Mouse (Mus musculus) erythroblast, adult 5-6 weeks (primary cell): ENCODE results near the gene Cacna1d. TPM values are rescaled to one million over a fixed set of nuclear protein-coding genes. Genes with fewer than 3 reads are reported as not detected.
A peak's percentile ranks its signal among the peaks of the same experiment; 100 is the strongest.

Experiments
- ATAC-seq: replicated peaks from 2 replicates; pipeline ENCODE4 v1.8.0; 2016; ENCODE audit warnings: moderate number of reproducible peaks, mild to moderate bottlenecking, moderate TSS enrichment, inconsistent platforms; ENCODE audit not compliant: poor library complexity, low FRiP score, severe bottlenecking
- total RNA-seq, 2 experiments: library from RNA; stranded (forward) in 1 of 2; stranded (reverse) in 1 of 2; fragments of 150-400 nt in 1 of 2; fragments of 200-764, 138-1000 nt in 1 of 2; gene quantifications; 2 replicates each; pipeline versions ENCODE4 v1.2.3 to v1.2.4; 2015 to 2017; ENCODE audit warnings: low replicate concordance in 2 of 2

Cacna1d gene
- total RNA-seq (2015; ENCODE audit: low replicate concordance) = not detected in 2 replicates
- 0.17 TPM in 1 of 2 replicates, not detected in the other for total RNA-seq (2017; ENCODE audit: low replicate concordance)

- no peak for ATAC-seq
Observed at GRCm38 (mm10) chr14:30491342-30491741, at the start of gene Cacna1d. TSS of gene Cacna1d (minus strand) at chr14:30491455.

GRCm38 (mm10) chr14:30533780-30534450, 42.7 kb upstream of the Cacna1d start:
- ATAC-seq = no peak

GRCm38 (mm10) chr14:30531896-30532295, 40.6 kb upstream of the Cacna1d start:
- no peak for ATAC-seq

GRCm38 (mm10) chr14:30531431-30531830, 40.2 kb upstream of the Cacna1d start:
- ATAC-seq = no peak

- no peak for ATAC-seq
Observed at GRCm38 (mm10) chr14:30530726-30531269, 39.5 kb upstream of the Cacna1d start.

GRCm38 (mm10) chr14:30529454-30529853, 38.2 kb upstream of the Cacna1d start:
- no peak for ATAC-seq

- ATAC-seq = no peak
Observed at GRCm38 (mm10) chr14:30528961-30529360, 37.7 kb upstream of the Cacna1d start.

- no peak for ATAC-seq
Observed at GRCm38 (mm10) chr14:30528392-30528791, 37.1 kb upstream of the Cacna1d start.

- ATAC-seq = no peak
Observed at GRCm38 (mm10) chr14:30523356-30523755, 32.1 kb upstream of the Cacna1d start.

- ATAC-seq = no peak
Observed at GRCm38 (mm10) chr14:30519323-30519722, 28.1 kb upstream of the Cacna1d start.

- ATAC-seq = peak; percentile 74
Observed at GRCm38 (mm10) chr14:30515931-30516723, 24.9 kb upstream of the Cacna1d start.

GRCm38 (mm10) chr14:30512896-30513295, 21.6 kb upstream of the Cacna1d start:
- no peak for ATAC-seq

- ATAC-seq = no peak
Observed at GRCm38 (mm10) chr14:30510214-30510763, 19.0 kb upstream of the Cacna1d start.

GRCm38 (mm10) chr14:30504990-30505389, 13.7 kb upstream of the Cacna1d start:
- no peak for ATAC-seq

GRCm38 (mm10) chr14:30498202-30498601, 6.9 kb upstream of the Cacna1d start:
- ATAC-seq = no peak

- ATAC-seq = no peak
Observed at GRCm38 (mm10) chr14:30494998-30495397, 3.7 kb upstream of the Cacna1d start.

GRCm38 (mm10) chr14:30493276-30493675, 2.0 kb upstream of the Cacna1d start:
- no peak for ATAC-seq

- ATAC-seq = peak; percentile 99
Observed at GRCm38 (mm10) chr14:30479361-30479948, 11.8 kb downstream of the Cacna1d start, which contains the start of gene Dcp1a. TSS of gene Dcp1a (plus strand) at chr14:30479535.

- ATAC-seq = no peak
Observed at GRCm38 (mm10) chr14:30474416-30474815, 16.8 kb downstream of the Cacna1d start.

GRCm38 (mm10) chr14:30473605-30474004, 17.6 kb downstream of the Cacna1d start:
- ATAC-seq = no peak
